Mouse (Mus musculus): ENCODE results near the gene Sh3bgrl2.

Gene Sh3bgrl2

GRCm38 (mm10) chr9:83624193-83624592, 76.1 kb downstream of the Sh3bgrl2 start:
- no peak for DNase-seq (ENCODE audit: extremely low spot score, low spot score)

- DNase-seq (ENCODE audit: extremely low spot score, low spot score) = no peak
These were observed 77.0 kb downstream of the Sh3bgrl2 start for GRCm38 (mm10) chr9:83625085-83625484.

- DNase-seq (ENCODE audit: extremely low spot score, low spot score) = no peak
These were observed 80.8 kb downstream of the Sh3bgrl2 start for GRCm38 (mm10) chr9:83628669-83629612.

GRCm38 (mm10) chr9:83630341-83630740, 82.2 kb downstream of the Sh3bgrl2 start:
- DNase-seq (ENCODE audit: extremely low spot score, low spot score) = no peak

- DNase-seq (ENCODE audit: extremely low spot score, low spot score) = no peak
These were observed 83.8 kb downstream of the Sh3bgrl2 start for GRCm38 (mm10) chr9:83631920-83632319.

- no peak for DNase-seq (ENCODE audit: extremely low spot score, low spot score)
These were observed 86.6 kb downstream of the Sh3bgrl2 start for GRCm38 (mm10) chr9:83634703-83635102.

GRCm38 (mm10) chr9:83635997-83636396, 87.9 kb downstream of the Sh3bgrl2 start:
- DNase-seq (ENCODE audit: extremely low spot score, low spot score) = no peak

- DNase-seq (ENCODE audit: extremely low spot score, low spot score) = no peak
These were observed 95.0 kb downstream of the Sh3bgrl2 start for GRCm38 (mm10) chr9:83643139-83643538.

GRCm38 (mm10) chr9:83643833-83644232, 95.7 kb downstream of the Sh3bgrl2 start:
- no peak for DNase-seq (ENCODE audit: extremely low spot score, low spot score)

- DNase-seq (ENCODE audit: extremely low spot score, low spot score) = no peak
These were observed 98.1 kb downstream of the Sh3bgrl2 start for GRCm38 (mm10) chr9:83646215-83646614.

GRCm38 (mm10) chr9:83646691-83647090, 98.6 kb downstream of the Sh3bgrl2 start:
- DNase-seq (ENCODE audit: extremely low spot score, low spot score) = no peak

GRCm38 (mm10) chr9:83647919-83648705, 100.0 kb downstream of the Sh3bgrl2 start:
- DNase-seq (ENCODE audit: extremely low spot score, low spot score) = no peak

- DNase-seq (ENCODE audit: extremely low spot score, low spot score) = no peak
These were observed 100.6 kb downstream of the Sh3bgrl2 start for GRCm38 (mm10) chr9:83648733-83649132.

- no peak for DNase-seq (ENCODE audit: extremely low spot score, low spot score)
These were observed 103.9 kb downstream of the Sh3bgrl2 start for GRCm38 (mm10) chr9:83652015-83652414.

GRCm38 (mm10) chr9:83652590-83653172, 104.6 kb downstream of the Sh3bgrl2 start:
- DNase-seq (ENCODE audit: extremely low spot score, low spot score) = no peak

- no peak for DNase-seq (ENCODE audit: extremely low spot score, low spot score)
These were observed 106.5 kb downstream of the Sh3bgrl2 start for GRCm38 (mm10) chr9:83654601-83655000.

GRCm38 (mm10) chr9:83656960-83657651, 109.0 kb downstream of the Sh3bgrl2 start:
- no peak for DNase-seq (ENCODE audit: extremely low spot score, low spot score)

GRCm38 (mm10) chr9:83657652-83658002, 109.5 kb downstream of the Sh3bgrl2 start:
- DNase-seq (ENCODE audit: extremely low spot score, low spot score) = no peak

- no peak for DNase-seq (ENCODE audit: extremely low spot score, low spot score)
These were observed 111.0 kb downstream of the Sh3bgrl2 start for GRCm38 (mm10) chr9:83659081-83659480.

GRCm38 (mm10) chr9:83661811-83662210, 113.7 kb downstream of the Sh3bgrl2 start:
- no peak for DNase-seq (ENCODE audit: extremely low spot score, low spot score)
